Mouse (Mus musculus): ENCODE data around the gene Ip6k3. TPM values are rescaled to one million over a fixed set of nuclear protein-coding genes. Genes with fewer than 3 reads are reported as not detected.

The Ip6k3 gene
- 1 to 10 TPM; 4.3 to 8.0 TPM for total RNA-seq (2021)
- long read RNA-seq, experiment 1, transcript Ip6k3-201 (6 exons, 2,342 nt) = major isoform, 5 of 7 reads
- long read RNA-seq, experiment 1, partial matches to known transcripts = 2 of 7 reads
- long read RNA-seq, experiment 1, other reads (novel, unspliced or antisense) = 0 of 7 reads
- long read RNA-seq, experiment 2, partial matches to known transcripts = 1 of 2 reads
- long read RNA-seq, experiment 2, other reads (novel, unspliced or antisense) = 0 of 2 reads

- DNase-seq = no peak
Observed at GRCm38 (mm10) chr17:27167545-27167944, at the start of gene Ip6k3. Gene Ip6k3, minus strand, starts transcription at chr17:27167795.

- DNase-seq = peak; percentile 40 to 73
Observed at GRCm38 (mm10) chr17:27212768-27213525, 45.4 kb upstream of the Ip6k3 start.

- DNase-seq = no peak
Observed at GRCm38 (mm10) chr17:27212006-27212405, 44.4 kb upstream of the Ip6k3 start.

- DNase-seq = no peak
Observed at GRCm38 (mm10) chr17:27207113-27207707, 39.6 kb upstream of the Ip6k3 start.

GRCm38 (mm10) chr17:27204075-27204909 is 36.7 kb upstream of the Ip6k3 start, which contains the start of gene Lemd2:
Gene Lemd2, minus strand, starts transcription at chr17:27204469.
- peak; percentile 97 to 98 for DNase-seq

- DNase-seq = peak; percentile 24 to 36
Observed at GRCm38 (mm10) chr17:27203358-27204074, 35.9 kb upstream of the Ip6k3 start.

GRCm38 (mm10) chr17:27202919-27203357 is 35.3 kb upstream of the Ip6k3 start:
- DNase-seq = no peak

GRCm38 (mm10) chr17:27201981-27202380 is 34.4 kb upstream of the Ip6k3 start:
- no peak for DNase-seq

- no peak for DNase-seq
Observed at GRCm38 (mm10) chr17:27200801-27201200, 33.2 kb upstream of the Ip6k3 start.

- no peak for DNase-seq
Observed at GRCm38 (mm10) chr17:27199864-27200263, 32.3 kb upstream of the Ip6k3 start.

- DNase-seq = no peak
Observed at GRCm38 (mm10) chr17:27199205-27199604, 31.6 kb upstream of the Ip6k3 start.

- no peak for DNase-seq
Observed at GRCm38 (mm10) chr17:27196206-27196605, 28.6 kb upstream of the Ip6k3 start.

- DNase-seq = peak in 1 of 2 experiments; percentile 28
Observed at GRCm38 (mm10) chr17:27194258-27195185, 26.9 kb upstream of the Ip6k3 start.

GRCm38 (mm10) chr17:27191804-27192203 is 24.2 kb upstream of the Ip6k3 start:
- peak in 1 of 2 experiments; percentile 14 for DNase-seq

- DNase-seq = no peak
Observed at GRCm38 (mm10) chr17:27191189-27191588, 23.6 kb upstream of the Ip6k3 start.

- DNase-seq = peak; percentile 39 to 69
Observed at GRCm38 (mm10) chr17:27189640-27190216, 22.1 kb upstream of the Ip6k3 start.

GRCm38 (mm10) chr17:27188883-27189282 is 21.3 kb upstream of the Ip6k3 start:
- DNase-seq = no peak

GRCm38 (mm10) chr17:27187059-27187458 is 19.5 kb upstream of the Ip6k3 start:
- no peak for DNase-seq

GRCm38 (mm10) chr17:27186068-27186467 is 18.5 kb upstream of the Ip6k3 start:
- DNase-seq = no peak
